Mouse (Mus musculus): ENCODE data around the gene Tcirg1.

The Tcirg1 gene

DNA sequence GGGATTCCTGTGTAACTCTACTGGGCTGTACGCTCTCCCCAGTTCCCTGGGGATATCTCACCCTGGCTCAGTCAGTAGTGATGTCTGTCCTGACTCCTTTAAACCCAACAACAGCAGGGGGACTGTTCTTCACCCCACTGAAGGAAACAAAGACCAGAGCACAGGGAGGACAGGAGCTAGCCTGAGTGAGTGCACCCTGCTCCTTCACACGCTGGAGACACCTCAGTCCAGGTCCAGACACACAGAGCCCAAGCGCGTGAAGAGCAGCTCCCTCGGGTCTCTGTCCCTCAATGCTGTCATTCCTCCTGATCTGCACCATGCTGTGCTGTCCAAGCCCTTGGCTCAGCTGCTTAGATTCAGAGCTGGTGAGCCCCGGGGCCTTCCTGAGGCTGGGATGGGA, 19.8 kb upstream of the Tcirg1 start:
- DNase-seq, result no peak

DNA sequence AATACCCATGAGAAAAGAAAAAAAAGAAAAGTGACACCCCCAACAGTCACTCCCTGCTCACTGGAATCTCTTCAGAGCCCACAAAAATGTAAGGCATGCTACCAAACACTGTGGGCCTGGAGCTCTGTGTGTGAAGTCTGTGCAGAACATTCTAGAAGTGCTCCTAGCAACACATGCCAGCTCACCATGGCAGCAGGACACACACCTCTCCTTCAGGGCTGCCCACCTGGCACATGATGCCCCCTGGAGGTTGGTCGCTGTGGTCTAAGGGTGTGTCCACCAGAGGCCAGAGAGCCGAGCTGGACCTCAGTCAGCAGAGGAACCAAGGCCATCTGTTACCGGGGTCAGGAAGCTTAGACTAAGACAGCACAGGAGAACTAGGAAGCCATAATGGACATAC, 19.3 kb upstream of the Tcirg1 start:
- DNase-seq, result peak; percentile 48 to 54

DNA sequence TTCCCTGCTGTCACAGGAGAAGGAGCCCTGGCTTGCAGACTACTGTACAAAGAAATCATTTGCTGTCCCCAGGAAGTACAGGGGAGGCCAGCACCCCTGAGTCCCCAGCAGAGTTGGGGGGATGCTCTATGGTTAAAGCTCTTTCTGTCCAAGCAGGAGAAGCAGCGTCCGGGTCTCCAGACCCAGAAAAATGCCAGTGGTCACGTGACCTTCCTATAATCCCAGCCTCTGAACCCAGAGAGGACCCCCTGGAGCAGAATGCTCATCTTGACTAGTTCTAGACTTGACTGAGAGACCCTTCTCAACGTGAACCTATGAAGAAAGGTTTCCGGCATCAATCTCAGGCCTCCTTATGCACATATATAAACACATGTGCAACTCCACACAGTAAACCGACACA, 18.9 kb upstream of the Tcirg1 start:
- no peak for DNase-seq

DNA sequence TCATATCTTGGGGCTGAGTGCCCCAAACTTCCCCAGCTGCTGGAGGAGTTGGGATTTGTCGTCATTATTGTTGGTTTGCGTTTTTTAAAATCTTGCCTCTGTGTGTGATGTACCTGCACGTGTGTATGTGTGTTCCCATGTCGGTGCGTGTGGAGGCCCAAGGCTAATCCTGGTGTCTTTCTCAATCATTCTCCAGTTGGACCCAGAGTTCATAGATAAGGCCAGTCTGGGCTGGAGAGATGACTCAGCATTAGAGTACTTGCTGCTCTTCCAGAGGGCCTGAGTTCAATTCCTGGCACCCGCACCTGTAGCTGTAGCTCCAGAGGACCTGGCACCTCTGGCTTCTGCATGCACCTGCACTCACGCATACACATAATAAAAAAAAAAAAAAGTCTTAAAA, 17.9 kb upstream of the Tcirg1 start:
- no peak for DNase-seq

DNA sequence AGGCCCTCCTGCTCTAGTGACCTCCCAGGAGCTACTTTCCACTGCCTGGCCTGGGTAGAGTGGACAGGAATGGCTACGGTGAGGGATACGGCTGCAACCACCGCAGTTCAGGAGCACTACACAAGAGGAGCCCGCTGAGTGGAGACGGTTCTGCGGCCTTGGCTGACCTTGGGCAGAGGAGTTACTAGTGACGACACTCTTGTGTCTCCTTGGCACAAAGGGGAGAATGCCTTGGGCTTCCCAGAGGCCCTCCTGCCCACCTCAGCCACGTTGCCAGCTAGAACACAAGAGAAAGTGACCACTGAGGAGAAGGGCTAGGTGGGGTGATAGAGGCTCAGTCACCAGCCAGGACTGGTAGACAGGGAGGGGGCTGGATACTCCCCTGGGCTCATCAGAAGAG, 17.3 kb upstream of the Tcirg1 start:
- DNase-seq, result no peak

DNA sequence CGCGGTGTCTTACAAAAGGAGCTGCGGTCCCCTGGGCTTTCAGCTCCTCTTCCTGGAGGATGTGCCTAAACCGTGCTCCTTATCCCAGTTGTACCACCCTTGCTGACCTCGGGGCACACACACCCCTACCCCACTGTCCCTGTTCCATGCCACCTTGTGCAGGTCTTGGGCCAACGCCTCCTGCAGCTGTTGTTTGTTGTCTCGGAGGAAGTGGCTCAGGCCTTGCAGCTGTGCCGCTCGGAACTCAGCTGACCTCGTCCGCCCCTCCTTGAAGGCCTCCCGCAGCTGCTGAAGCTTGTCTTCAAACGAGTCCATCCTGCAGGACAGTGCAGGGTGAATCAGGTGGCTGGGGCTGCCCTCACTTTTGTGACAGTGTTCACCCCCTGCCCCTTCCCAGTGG, 16.7 kb upstream of the Tcirg1 start:
- no peak for DNase-seq

DNA sequence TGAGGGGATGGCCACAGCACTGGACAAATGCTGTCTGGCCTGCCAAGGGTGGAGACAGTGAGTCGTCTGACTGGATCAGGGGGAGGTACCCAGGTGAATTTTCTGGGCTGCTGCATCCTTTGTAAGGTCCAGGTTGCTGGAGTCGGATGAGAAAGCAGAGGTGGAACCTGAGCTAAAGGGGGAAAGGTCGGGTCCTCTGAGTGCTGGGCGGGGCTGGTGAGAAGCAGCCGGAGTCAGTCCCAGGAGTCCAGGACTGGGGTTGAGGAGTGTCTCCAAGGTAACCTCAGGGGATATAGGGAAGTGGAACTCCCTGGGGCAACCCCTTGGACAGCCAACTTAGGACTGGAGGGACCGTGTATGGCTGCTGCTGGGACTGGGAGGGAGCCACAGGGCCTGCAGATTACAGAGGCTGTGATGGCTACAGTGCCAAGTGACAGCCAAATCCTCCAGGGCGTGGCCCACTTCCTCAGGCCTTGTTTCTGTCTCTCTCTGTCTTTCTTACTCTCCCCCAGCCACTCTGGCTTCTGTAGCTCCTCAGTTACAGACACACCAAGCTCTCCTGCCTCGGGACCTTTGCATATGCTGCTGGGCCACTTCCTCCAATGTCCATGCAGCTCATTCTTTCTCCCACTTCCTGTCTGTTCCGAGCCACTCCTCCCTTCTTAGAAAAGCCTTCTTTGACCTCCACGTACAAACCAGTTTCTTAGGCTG, 15.9 kb upstream of the Tcirg1 start:
- DNase-seq, result no peak

DNA sequence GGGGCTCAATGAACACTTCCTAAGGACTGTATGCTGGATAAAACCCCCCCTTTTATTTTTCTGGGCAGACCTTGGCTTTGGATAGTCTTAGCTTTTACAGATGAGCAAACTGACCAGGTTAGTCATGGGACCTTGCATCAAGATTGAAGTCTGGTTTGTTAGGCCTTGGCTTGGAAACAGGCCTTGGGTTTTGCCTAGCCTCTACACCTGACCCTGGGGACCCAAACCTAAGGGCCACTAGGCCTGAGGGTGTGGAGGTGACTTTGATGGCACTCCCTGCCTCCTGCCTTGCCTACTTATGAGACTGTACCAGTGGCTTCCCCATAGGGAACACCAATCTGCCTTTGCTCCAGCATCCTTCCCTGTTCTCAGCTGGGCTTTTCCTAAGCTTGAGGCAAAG, 13.0 kb upstream of the Tcirg1 start:
- DNase-seq, result no peak

DNA sequence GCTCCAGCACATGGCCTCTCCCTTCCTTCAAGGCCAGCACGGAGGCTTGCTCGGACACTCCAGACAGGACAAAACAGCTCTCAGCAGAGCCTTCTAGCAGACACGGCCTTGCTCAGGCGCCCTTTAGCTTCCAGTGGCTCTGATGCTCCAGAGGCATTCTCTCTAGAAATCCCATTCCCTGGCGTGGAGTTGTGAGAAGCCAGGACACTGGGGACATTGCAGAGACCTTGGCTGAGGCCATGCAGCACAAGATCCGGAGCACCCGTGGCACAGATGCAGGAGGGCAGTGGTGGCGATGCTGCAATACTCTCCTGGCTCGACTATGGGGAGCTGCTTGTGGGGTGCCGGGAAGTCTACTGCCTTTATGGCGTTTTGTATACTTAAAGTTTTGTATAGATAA, 9.8 kb upstream of the Tcirg1 start:
- DNase-seq, result no peak

DNA sequence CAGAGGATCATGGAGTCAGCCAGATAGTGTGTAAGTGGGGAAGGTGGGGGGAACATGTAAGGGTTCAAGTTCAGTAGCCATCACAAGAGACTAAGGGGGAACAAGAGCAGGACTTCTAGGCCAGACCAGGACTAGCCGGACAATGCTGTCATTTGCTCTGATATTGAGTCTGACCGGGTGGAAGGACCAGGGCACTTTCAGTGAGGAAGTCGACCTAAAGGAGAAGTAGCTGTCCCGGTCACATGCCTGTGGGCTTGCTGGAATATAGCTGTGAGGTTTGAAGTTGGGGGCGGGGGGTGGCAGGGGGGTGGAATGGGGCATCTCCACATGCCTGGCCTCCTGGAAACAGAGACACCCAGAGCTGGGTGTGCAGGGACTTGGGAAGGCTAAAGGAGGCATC, 7.6 kb upstream of the Tcirg1 start:
- no peak for DNase-seq

DNA sequence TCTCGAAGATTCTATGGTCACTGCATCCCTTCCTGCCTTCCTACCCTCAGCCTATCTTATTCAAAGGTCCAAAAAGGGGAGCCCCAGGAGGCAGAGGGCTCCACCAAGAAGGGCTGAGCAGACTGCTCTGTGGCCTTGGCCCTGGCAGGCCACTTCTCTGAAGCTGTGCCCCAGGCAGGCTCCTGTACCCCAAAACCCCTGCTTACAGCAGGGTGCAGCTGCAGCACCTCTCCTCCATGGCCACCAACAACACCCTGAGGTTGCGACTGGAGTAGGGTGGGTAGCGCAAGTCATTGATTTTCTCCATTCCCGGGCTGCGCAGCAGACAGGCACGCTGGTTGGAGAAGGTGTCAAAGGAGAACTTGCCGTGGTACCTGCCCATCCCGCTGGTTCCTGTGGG, 6.8 kb upstream of the Tcirg1 start:
- no peak for DNase-seq

DNA sequence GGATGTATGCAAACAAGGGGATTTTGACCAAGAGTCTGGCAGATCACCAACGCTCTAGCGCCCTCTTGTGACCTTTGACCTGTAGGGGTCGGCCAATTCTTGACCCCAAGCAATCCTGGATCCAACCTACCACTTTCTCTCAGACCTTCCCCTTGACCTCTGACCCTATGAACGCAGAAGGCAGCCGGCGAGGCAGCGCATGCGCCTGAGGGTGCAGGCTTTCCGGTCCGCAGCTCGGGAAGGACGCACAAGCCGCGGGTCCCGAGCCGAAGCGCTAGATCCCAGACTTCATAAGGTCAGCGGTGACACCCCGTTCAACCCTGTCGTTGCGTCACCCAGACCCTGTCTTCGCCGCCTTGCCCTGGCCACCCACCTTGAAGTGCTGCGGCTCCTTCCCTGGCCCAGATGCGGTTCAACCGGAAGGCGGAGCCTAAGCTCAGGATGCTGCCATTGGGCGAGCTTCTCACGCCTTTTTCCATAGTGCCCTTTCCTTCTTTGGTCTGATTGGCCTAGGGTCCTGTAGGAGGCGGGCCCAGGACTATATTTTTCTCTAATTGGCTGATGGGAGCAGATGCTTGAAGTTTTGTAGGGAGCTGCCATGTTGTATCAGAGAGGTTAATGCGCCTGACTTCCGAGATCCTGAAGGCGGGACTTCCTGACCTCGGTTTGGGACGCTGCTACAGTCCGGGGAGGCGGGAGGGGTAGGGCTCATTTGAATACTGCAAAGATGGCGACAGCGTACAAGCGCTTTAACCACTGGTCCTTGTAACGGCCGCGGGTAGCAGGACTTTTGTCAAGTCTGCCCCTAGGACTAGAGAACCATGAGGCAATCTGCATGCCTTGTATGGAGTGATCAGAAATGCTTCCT, 5.6 kb upstream of the Tcirg1 start, which contains the start of gene Ndufs8:
Gene Ndufs8 (minus strand): TSS at position 438 of the 868 bp plus-strand sequence.
- DNase-seq, result peak; percentile 86 to 93

DNA sequence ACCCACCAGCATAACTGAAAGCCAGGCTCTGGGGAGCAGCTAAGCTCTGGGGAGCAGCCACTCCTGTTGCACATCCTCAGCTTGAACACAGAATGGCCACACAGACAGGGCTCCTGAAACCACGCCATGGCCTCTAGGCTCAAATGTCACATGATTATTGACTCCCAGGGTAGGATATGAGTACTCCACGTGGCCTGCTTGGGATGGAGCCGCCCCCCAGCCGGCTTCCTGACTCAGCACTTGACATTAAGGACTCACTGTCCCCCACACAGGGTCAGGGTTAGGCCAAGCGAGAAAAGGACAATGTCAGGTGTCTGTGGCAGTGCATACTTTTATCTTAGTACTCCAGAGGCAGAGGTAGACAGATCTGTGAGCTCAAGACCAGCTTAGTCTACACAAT, 3.3 kb upstream of the Tcirg1 start:
- no peak for DNase-seq

DNA sequence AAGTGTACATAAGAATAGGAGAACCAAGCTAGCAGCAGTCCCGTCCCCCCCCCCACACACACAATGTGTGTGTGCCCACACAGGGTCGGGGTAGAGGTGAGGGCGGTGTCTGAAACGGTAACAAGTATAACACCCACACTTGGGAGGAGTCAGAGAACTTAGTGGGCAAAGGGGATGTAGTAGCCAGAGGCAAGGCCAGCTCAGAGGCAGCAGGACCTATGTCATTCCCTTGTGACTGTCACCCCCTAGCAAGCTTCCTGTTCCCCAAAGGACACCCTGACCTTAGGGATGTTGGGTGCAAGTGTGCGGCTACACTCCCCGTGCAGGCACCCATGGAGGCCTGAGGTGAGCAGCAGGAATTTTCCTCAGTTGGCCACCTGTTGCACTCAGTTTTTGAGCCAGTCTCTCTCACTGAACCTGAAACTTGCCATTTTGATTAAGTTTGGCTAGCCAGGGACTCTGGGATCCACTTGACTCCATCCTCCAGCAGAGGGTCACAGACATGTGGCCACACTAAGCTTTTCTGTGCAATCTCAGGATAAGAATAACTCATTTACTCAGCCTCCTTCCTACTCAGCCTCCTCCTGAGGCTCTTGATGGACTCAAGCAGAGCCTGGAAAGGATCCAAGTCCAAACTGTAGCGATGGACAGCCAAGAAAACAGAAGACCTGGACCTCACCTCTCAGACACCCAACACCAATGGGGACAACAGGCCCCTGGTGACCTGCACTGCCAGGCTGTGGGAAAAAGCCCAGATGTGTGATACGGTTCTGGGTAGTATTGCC, 1.1 kb upstream of the Tcirg1 start:
- no peak for DNase-seq

DNA sequence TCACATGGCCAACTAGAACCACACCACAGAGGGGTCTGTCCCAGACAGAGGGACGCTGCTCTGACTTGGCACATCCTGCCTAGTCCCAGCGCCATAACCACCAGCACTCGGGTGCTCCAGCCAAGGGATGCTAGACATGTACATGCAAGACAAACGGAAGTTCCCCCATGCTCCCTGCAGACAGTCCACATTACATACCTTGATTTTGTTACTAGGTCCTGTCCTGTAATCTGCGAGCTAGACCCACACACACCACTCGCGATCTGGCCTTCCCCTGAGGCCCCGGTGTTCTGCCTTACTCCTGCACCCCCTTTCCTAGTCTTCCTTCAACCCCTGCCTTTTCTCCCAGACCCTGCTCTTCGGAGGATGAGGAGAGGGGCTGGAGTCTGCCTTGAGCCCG, 607 bp downstream of the Tcirg1 start:
- no peak for DNase-seq

DNA sequence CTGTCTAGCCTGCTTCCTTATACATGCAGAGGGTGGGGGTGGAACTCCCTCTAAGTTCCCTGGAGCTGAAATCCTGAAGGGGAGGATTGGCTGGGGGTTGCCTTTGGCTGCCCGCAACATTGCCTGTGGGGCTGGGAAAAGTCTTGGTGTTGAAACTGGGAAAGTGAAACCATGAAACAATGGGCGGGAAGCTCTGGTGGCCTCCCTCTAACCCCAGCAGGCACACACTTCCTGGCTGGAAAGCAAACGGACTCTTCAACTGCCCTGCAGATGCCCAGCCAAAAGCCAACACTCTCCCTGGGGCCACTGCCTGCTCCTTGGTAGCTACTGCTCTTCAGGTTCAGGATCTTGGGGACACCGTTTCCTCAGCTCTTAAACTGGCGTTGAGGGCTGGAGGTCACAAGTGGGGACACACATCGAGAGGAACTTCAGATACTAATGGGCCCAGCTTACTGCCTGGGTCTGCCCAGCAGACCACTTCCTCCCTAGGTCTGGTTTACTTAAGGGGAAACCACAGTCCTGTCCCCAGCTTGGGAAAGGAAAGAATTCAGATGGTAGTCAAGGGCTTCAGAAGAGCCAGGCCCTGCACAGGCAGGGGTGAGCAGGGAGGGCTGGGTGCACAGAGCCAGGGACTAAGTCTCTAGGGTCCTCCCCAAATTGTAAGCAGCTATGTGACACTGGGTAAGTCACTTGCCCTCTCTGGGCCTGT, 1.5 kb downstream of the Tcirg1 start:
- no peak for DNase-seq

DNA sequence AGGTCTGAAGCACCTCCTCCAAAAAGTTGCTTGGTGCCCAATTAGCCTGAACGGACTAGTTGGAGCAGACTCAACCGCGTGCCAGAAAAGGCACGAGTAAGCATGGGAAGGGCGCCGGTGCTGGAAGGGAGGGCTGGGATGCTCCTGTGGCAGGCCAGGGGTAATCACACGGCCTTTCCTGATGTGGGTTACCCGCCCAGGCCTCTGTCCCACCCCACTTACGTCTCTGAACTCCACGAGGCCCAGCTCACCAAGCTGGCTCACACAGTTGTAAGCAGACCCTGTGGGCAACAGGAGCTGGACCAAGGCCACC, 2.6 kb downstream of the Tcirg1 start:
- DNase-seq, result no peak

DNA sequence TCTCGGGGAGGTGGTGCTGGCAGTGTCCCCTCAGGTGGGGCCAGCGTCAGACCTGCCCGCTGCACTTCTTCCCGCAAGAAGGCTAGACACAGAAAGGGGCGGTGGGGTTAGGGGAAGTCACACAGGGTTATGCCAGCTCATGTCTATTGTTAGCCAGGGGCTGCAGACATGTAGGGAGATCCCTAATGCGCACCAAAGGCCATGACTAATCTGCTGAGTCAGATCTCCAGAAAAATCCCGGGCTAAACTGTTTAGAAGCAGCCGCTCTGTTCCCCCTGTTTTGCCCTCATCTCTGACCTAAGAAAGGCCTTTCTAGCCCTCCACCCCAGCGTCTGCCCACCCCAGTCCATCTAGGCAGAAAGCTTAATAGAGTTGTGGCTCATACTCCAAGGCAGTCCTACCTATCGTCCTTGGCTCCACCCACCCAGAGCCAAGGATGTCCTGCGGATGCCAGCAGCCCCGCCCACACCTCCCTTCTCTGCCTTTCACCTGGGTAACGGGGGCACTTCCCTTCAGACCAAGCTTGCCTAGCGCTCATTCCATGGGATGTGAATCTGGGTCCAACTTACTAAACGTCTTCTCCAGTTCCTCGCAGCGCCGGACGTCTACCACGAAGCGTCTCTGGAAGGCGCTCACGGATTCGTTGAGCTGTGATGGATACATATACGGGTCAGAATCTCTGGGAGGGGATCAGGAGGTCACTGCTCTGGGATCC, 3.1 kb downstream of the Tcirg1 start:
- DNase-seq, result no peak

DNA sequence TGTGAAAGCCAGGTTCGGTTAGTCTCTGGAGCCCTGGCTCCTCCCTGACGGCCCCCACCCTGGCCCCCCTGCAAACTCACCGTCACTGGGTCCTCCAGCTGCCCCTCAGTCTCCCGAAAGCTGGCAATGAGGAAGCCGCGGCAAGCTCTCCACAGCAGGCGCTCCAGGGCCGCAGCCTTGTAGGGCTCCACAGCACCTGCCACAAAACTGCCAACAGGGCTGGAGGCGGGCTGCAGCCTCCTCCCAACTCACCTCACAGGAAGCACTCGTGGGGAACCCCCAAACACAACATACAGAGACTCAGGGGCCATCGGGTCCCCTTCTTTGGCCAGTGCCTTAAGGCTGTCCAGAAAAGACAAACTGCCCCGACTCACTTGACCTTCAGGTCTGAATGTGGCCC, 4.0 kb downstream of the Tcirg1 start:
- no peak for DNase-seq

DNA sequence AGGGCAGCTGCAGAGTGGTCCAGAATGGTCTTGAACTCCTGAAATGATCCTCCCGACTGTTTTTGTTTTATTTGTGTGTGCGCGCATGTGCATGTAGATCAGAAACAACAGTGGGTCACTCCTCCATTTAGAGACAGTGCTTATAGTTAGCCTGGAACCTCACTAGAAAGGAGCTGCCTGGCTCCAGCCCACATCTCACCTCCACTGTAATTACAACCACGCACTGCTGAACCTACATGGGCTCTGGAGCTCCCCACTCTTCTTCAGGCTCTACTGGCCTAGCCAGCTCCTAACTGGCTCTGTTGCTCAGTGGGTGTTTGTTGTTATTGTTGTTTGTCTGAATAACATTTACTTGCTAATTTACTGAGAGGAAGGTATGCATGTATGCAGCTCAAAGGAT, 7.3 kb downstream of the Tcirg1 start:
- no peak for DNase-seq

DNA sequence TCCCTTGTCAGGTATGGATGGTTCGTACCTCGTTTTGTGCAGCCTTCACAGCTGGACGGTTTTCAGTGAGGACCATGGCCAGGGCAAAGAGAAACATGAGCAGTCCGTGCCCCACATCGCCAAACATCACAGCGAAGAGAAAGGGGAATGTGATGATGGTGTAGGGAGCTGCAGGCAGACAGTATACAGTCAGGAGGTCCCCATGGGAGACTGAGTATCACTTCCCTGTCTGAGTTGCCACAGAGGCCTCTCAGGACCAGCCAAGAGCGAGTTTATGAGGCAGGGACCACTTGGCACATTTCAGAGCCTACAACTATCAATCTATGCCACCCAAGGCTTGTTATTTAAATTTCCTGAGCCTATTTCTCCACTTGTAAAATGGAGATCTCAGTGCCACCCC, 8.0 kb downstream of the Tcirg1 start:
- no peak for DNase-seq

DNA sequence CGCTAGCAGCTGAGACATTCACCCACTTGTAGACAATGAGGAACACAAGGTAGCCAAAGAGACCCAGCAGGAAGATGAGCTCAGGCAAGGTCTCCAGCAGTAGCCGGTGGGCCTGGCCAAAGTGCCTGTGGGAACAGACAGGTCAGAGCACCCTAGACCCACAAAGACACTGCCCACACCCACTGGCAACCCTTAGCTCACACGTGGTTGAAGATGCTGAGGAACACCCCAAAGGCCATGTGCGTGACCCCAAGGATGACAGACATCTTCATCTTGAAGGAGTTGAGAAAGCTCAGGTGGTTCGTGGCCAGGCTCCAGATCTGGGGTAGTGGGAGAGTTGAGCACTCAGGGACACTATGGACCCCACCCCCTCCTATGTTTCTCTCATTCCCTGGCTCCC, 9.4 kb downstream of the Tcirg1 start:
- DNase-seq, result no peak

DNA sequence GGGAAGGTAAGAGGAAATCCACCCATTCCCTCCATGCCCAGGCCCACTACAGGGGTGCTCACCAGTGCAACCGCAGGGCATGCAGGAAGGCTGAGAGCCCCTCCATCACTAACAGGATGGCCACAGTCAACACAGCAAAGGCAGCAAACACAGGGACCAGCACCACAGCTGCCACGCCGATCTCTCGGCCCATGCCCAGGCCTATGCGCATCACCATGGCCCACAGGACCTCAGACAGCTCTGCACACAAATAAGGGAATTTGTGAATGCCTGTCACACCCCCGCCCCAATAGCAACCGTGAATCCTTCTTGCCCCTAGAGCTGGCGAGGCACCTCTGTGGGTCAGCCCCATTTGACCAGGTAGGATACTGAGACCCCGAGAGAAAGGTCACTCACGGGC, 10.7 kb downstream of the Tcirg1 start:
- no peak for DNase-seq

All from cerebellum, postnatal 36 days (tissue).